Mouse (Mus musculus): Measurements from ENCODE around the gene Gm45194.
A peak's percentile ranks its signal among the peaks of the same experiment; 100 is the strongest.

Gene Gm45194

DNA sequence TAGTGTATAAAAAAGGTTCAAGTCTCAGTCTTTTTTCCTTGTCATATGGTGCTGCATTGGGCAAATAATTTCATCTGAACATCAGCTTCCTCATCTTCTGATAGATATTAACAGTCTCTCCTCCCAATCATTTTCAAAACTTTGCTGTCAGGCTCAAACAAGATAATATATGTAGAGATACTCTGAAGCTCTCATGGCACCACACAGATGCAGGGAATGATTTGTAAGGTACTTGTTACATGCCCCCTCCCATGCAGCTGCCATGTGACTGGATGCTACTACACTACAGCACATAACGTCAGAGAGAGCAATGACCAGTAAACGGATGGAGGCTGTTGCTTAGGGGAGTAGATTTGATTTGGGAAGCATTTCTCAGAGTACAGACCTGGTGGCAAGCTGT is at the start of gene Gm45194:
Gene Gm45194, plus strand, starts transcription at position 301 of the 400 bp plus-strand sequence.
- DNase-seq (ENCODE audit: low spot score) = no peak

DNA sequence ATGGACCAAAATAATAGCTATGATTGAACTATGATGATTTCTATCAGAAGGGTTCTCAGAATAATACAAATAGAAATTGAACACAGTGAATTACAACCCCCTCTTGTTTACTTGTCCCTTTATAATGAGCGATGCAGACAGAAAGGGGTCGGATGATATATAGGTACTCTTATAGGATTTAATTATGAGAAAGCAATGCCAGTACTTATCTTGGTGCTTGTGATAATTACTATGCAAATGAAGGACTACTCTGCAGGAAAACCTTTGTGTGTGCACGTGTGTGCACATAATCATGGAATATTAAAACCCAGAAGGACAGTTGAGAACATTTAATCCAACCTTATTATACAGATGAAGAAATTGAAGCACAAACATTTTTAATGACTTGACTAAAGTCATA is 35.3 kb upstream of the Gm45194 start:
- no peak for DNase-seq (ENCODE audit: low spot score)

DNA sequence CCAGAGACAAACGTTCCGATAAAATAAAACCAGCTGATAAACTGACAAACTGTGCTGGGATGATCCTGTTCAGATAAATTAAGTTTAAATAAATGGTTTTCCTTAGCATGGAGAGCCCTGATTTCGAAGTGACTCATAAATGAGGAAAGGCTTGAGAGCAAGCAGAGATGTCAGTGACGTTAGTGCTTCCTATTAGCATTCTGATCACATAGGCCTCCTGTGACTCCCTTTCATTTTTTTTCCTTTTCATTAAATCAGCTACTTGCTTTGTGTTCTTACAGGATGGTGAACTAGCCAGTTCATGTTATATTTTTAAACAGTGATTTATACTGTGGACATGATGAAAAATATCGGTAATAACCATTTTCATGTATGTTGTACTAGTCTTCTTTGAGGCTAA is 9.9 kb upstream of the Gm45194 start:
- DNase-seq (ENCODE audit: low spot score) = no peak

DNA sequence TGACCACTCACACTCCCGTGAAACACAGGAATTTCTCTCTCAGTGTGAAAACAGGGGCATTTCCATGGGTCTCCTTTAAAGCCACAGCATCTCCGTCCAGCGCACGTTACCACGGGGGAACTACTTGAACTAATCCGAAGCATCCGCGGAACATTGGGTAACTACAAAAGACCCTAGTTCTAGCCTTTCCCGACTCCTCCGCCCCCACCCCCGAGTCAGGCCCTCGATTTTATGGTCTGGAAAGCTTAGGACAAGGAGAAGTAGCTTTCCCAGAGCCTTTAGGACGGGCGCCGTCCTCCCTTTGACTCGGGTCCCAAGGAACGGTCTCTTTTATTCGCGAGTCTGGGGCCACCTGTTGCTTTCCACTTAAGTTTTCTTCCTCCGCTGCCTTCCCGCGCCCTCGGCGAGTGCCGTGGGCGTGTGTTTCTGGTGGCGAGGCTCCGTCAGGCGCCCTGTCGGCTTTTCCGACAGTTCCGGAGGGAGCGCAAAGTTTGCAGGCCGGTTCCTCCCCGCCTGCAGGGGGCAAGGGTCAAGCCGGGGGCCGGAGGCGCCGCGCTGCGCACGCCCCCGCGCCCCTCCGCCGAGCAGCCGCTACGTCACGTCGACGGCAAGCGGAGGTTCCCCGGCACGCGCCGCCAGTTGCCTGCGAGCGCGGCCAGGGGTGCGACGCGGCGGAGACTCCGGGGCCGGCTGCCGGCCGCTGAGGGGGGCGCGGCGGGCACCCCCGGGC is 3.3 kb downstream of the Gm45194 start:
- DNase-seq (ENCODE audit: low spot score) = no peak

DNA sequence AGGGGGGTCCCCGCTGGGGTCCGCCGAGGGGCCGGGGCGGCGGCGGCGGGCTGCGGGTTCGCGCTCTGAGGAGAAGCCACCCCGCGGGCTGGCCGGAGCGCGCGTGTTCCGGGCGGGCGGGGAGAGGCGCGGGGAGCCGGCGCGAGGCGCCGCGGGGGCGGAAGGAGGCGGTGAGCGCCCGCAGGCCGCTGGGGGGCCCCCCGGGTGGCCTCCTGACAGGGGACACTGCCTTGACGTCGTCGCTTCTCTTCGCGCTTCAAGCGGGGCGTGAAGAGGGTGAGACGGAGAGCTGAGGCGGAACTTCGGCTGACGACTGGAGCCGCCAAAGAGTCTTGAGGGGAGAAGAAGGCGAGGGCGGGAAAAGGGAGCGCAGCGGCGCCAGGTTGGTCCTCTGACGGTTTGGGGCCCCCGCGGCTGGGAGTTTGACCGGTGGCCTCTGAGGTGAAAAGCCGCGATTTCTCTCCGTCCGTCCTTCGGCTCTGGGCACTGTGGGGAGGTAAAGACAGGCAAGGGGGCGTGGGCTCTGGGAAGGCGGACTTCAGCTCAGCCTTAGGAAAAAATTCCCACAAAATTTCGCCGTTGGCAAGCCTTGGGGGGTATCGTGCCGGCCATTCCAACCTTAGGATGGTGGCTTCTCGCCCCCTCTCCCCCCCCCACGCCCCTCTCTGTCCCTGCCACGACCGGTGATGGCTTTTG is 4.0 kb downstream of the Gm45194 start:
- DNase-seq (ENCODE audit: low spot score) = no peak

DNA sequence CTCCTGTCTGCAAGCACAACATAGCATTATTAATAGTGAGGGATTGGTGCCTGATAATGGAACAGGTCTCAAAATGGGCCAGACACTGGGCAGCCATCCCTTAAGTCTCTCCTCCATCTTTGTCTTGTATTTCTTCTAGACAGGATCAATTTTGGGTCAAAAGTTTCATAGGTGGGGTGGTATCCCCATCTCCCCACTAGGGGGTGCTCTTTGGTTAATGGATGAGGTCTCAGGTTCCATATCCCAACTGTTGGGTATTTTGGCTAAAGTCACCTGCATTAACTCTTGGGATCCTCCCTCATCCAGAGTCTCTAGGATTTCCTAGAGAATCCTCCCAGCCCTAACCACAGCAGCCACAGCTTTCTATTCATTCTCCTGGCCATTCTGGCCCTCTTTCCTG is 26.2 kb downstream of the Gm45194 start:
- no peak for DNase-seq (ENCODE audit: low spot score)

DNA sequence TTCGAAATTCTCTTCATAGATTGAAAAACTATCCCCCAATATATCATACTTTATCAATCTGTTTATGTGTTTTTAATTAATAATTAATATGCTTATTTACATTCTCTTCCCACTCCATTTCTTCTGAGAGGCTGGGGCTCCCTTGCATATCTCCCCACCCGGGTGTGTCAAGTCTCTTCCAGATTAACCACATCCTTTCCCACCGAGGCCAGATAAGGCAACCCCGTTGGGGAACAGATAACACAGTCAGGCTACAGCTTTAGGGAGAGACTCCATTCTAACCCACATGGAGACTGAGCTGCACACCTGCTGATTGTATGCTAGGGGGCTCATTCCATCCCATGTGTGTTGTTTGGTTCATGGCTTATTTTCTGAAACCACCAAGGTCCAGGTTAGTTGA is 69.7 kb downstream of the Gm45194 start:
- DNase-seq (ENCODE audit: low spot score) = no peak

DNA sequence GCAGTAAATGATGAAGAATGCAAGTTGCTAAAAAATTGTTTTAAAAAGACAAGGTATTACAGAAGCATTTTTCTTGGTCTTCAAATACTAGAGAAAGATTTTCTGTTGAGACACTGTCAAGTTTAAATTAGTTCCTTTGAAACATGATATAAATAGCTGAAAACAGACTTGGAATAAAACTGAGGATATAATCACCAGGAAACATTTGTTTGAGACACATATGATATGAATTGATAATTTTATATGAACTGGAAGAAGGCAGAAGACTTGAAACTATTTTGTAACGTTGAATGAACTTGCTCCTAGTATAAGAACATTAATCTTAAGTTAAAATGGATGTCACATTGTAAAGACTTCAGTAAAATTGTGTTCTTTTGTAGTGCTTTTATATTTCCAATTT is 108.5 kb downstream of the Gm45194 start:
- no peak for DNase-seq (ENCODE audit: low spot score)

DNA sequence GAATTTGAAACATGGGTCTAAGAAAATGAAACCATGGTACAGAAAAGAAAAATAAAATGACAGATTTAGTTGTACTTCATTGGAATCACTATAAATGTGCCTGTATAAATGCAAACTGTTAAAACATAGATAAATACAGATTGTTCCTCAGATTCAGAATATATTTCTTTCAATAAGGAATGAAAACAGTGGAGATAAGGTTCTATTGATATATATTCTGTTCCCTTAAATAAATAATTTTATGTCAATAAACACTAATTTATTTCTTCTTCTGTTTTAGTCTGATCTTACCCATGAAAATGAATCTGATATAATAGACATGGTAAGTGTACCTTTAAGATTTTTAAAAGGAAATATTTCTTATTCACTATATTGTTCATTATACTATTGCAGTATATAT is 119.5 kb downstream of the Gm45194 start, which contains the start of gene Tex16:
Gene Tex16, plus strand, starts transcription at position 301 of the 400 bp plus-strand sequence.
- DNase-seq (ENCODE audit: low spot score) = no peak

DNA sequence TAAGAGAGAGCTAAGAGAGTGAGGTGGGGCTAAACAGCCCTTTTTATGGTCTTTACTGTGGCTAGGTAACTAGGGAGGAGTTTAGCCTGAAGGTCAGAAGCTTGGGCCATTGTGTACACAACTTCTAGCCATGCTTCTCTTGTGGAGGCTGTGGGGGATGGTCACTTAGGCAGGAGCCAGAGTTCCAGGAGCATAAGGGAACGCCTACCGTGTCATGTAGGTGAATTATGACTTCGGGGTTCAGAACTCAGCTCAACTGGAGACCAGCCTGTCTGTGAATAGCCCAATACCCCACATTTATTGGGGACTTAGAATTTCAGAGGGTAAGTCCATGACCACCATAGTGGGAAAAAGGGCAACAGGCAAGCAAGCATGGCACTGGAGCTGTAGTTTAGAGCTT is 347.6 kb downstream of the Gm45194 start, which contains the start of gene 4933403O08Rik:
Gene 4933403O08Rik, plus strand, starts transcription at position 301 of the 400 bp plus-strand sequence.
- DNase-seq (ENCODE audit: low spot score) = no peak

DNA sequence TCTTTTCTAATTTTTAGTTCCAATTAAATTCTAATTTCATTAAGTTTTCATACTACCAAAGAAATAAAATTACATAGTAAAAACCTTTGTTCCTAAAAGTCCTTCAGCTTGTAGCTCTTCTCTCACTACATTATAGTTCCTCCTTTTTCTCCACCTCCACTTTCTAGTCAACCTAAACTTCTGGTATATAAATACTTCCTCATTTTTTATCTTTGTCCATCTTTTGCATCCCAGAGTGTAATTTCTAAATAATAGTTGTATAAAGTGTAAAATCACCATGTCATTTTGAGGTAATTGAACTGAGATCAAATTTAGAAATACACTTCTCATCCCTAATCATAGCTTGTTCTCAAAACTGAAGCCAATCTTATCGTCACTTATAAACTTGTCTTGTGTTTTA is 351.7 kb downstream of the Gm45194 start:
- no peak for DNase-seq (ENCODE audit: low spot score)

DNA sequence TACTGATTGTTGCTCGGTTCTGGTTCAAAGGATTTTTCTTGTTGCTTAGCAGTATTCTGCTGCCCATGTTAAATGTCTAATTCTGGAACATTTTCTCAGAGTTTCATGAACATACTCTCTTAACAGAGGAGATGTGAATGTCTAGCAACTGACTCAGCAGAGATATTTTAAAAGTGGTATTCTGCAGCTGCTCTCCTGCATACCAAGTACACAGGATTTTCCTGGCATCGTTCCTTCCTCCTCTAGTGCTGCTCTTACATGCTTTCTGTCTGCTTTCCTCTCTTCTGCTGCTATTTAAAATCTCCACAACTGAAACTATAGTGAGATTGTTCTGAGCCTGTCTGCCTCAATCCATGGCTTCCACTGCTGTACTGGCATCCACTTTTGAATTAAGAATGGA is 364.3 kb downstream of the Gm45194 start:
- DNase-seq (ENCODE audit: low spot score) = peak; percentile 25

DNA sequence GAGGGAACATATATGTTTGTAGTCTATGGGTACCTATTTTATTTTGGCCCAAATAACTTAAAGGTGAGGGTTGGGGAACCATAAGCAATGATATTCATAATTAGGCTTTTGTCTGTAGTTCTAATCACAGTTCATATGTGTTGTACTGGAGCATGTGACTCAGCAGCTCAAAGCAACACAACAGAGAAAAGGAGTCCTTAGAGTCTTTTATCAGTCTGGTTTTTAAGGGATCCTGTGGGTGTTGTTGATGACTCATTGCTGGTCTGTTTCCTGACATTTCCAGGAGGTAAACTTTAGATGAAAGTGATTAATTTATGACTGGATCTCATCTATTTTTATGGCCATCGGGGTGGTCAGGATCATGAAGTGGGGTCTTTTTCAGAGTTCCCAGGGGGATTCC is 382.4 kb downstream of the Gm45194 start:
- no peak for DNase-seq (ENCODE audit: low spot score)

All from left cerebral cortex, adult 11 months (tissue).